Mouse (Mus musculus) MEL-GATA-1-ER (cell line): ENCODE data around the gene Plac8.
A peak's percentile ranks its signal among the peaks of the same experiment; 100 is the strongest.

ENCODE experiments used
- DNase-seq: peaks from one replicate; pipeline ENCODE4 v3.0.0-alpha.2; 2012; ENCODE audit warnings: low read depth; ENCODE audit errors: extremely low read depth

Gene Plac8

GRCm38 (mm10) chr5:100572069-100572468, at the start of gene Plac8:
Gene Plac8 (minus strand): TSS chr5:100572245.
- DNase-seq = no peak

DNA sequence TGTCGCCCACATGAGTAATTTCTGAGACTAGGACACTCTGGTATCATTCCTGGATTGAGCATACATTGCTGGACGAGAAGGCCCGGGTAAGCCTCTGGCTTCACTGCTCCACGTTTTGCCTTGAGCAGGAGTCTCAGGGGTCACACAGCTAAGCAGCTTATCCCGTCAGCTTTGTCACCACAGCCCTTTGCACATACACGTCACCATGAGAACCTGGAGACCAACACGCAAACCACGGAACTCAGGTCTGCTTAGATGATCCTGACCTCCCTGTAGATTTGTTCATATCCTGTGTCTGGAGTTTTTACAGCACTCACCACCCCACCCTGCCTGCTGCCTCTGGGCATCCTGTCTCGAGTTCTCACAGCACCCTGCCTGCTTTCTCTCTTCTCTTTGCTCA, 48.9 kb upstream of the Plac8 start:
- no peak for DNase-seq

GRCm38 (mm10) chr5:100619586-100620275, 47.7 kb upstream of the Plac8 start:
- no peak for DNase-seq

- no peak for DNase-seq
Measured at GRCm38 (mm10) chr5:100613896-100614768, 42.1 kb upstream of the Plac8 start.

GRCm38 (mm10) chr5:100607868-100608267, 35.8 kb upstream of the Plac8 start:
- DNase-seq = peak; percentile 26

- no peak for DNase-seq
Measured at GRCm38 (mm10) chr5:100607090-100607762, 35.2 kb upstream of the Plac8 start.

- no peak for DNase-seq
Measured at GRCm38 (mm10) chr5:100605828-100606229, 33.8 kb upstream of the Plac8 start.

DNA sequence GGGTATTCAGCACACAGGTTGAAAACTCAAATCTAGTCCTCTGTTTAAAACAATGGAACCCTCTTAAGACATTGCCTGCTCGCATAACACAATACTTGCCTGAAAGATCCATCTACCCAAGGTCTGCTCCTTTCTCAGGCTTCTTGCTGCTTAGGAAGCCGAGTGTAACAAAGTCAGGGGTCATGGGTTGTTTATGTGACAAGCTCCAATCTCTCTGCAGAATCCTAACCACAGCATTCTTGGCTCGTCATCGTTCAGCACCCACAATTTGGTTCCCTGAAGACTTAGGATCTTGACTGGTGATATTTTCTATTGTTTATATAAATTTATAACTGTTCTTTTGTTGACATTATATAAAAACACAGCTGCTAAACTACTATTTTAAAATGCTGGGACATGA, 32.0 kb upstream of the Plac8 start:
- no peak for DNase-seq

DNA sequence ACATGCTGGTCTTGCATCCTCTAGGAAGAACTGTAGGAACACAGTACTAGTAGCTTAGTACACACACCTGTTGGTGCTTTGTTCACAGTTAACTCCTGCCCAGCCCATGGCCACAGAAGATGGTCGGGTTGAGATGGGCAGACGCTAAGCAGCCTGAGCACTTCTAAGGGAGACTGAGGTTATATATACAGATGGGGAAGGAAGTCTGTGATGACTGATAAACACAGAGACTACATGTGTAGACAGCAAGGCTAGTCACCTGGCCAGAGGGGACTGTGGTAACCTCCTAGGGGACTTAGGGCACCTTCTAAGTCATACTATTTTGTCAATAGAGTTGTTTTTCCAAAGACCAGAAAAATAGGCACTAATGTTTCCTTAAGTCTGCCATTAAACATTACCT, 29.8 kb upstream of the Plac8 start:
- DNase-seq = peak; percentile 19

DNA sequence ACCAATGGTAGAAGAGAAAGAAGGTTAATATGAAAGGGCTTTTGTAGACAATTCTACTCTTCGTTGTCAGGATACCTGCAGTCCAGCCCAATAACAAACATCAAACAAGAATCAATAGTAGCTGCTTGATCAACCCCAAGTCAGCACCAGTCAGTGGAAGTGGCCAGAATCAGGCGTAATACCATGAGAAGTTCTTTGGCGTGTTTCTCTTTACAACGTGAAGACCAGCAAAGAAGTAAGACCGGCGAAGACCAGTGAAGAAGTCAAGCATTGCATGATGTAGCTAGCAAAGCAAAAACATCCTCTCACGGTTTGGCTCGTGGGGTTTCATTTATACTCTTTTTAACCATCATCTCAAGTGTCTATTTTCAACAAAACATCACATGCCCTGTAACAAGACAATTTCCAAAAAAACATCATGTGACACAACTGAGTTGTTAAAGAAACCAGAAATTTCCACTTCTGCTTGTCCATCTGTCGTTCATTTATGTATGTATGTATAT, 27.0 kb upstream of the Plac8 start:
- DNase-seq = no peak

DNA sequence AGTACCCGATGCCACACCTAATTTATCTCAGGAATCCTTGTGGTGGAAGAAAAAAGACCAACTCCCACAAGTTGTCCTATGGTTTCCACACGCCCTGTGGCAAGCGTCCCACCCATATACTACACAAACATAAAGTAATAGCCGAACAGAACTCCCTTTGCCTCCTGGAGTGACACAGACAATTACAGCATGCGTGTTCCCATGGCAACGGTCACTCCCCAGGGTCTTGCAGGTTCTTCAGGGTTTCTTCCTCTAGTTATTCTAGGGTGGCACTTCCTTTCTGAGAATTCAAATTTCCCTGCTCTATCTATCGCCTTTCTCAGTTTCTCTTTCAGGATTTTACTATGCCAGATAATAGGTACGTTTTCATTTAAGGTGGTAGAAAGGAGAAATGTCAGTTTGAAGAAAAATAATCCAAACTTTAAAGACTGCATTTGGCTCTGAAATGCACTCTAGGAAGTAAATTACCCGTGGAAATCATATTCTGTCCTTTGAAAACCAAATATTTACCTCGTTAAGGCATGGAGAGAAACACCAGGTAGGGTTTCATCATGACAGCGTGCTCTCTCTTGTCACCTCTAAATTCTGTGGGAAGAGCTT, 25.9 kb upstream of the Plac8 start:
- DNase-seq = no peak

- DNase-seq = no peak
Measured at GRCm38 (mm10) chr5:100595999-100596398, 24.0 kb upstream of the Plac8 start.

DNA sequence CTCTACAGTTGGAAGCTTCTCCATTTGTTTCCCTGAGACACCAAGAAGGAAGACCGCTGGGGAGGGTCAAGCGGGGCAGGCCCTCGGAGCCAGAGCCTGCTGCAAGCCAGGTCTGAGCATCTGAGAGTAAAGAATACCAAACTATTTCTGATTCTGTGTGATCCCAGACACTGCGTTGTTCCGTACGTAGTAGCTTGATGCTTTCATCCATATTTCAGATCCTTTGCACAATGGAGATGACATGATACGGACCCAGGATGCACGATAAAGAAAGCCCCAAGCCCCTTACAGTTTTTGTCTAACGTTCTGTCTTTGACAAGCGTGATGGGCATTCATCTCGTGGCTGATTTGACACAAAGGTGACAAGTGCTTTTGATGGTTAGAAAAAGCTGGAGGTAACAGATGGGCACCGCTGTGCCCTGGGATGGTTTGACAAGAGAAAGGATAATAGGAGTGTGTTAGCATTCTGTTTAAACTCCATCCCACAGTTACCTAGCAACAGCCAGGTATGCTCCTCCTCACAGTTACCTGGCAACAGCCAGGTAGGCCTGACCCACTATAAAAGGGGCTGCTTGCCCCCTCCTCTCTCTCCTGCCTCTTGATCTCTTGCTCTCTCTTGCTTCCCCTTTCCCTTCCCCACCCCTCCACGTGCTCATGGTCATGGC, 22.9 kb upstream of the Plac8 start:
- DNase-seq = no peak

DNA sequence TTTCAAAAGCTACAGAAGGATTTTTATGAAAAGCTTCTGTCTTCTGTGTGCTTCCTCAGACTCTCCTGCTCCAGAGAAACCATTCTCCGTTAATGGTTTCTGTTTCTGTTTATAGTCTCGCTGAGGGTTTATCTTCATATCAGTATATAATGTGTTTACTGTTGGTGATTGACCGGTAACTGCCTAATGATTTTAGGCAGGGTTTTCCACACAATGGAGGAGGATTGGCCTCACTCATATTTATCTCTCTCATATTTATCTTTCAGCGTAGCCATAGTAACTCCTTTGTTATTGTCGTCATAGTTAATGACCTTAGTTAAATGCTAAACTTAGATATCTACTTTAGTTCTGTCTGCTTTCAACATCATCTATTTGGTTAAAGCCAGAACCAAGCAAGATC, 18.5 kb upstream of the Plac8 start:
- DNase-seq = no peak

GRCm38 (mm10) chr5:100587626-100588025, 15.6 kb upstream of the Plac8 start:
- no peak for DNase-seq

DNA sequence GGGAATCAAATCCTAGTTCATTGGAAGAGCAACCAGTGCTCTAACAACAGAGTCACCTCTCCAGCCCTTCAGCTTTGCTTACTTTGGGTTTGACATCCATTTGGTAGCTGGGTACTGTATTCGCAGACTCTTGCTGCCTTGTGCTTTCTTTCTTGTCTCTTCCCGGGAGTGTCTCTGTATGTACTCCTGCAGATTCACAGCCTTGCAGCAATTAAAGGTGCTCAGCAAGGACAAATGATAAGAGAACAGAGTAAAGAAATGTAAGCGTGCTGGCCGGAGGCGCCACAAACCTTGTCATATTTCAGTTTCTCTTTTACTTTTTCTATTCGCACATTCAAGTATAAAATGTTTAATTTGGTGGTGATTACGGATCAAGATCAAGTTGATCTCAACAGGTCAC, 15.1 kb upstream of the Plac8 start:
- DNase-seq = no peak

DNA sequence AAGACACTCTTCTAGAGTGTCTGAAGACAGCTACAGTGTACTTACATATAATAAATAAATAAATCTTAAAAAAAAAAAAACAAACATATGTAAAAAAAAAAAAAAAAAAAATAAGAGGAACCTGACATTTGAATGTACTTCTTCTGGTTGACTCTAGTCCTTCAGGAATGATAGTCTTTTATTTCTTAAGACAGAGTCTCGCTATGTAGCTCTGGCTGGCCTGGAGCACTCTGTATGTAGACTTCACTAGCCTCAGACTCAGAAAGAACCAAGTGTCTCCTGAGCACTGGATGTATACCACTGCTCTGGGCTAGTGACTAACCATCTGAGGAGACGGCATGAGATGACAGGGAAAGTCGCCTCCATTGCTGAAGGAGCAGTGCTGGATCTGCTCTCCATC, 13.6 kb upstream of the Plac8 start:
- no peak for DNase-seq

DNA sequence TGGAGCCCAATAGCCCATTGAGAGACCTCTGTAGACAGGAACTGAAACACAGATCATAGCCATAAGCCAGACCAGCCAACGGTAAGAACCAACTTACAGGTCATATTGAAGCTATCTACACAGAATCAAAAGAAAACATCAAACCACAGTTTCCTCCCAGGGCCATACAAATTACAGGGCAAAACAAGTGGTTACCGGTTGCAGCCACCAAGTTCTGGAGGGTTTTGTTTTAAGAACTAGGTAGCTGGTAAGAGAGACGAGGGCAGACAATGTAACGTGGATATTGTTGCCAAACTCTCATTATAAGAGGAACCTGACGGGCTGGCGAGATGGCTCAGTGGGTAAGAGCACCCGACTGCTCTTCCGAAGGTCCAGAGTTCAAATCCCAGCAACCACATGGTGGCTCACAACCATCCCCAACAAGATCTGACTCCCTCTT, 13.2 kb upstream of the Plac8 start:
- DNase-seq = no peak

DNA sequence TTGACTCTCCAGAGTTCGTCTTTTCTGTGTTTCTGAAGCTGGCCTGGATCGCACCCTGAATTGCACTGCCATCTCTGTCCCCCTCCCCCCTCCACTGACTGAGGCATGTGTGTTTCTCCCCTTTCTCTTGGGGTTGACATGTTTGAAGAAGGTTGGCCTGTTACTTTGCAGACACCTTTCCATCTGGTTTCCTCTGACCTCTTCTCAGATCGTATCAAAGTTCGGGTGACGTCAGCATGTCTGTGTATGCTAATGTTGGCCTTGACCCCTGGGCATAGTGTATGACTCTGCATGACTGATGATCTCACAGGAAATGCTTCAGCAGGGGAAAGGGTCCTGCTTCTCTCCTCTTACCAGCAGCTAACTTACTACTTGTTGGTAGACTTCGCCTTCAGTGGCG, 11.0 kb upstream of the Plac8 start:
- no peak for DNase-seq

- DNase-seq = peak; percentile 84
Measured at GRCm38 (mm10) chr5:100582435-100582826, 10.4 kb upstream of the Plac8 start.
